Comparison of ENCODE assay signal across 8 mouse cellular contexts in the genomic region with DNA sequence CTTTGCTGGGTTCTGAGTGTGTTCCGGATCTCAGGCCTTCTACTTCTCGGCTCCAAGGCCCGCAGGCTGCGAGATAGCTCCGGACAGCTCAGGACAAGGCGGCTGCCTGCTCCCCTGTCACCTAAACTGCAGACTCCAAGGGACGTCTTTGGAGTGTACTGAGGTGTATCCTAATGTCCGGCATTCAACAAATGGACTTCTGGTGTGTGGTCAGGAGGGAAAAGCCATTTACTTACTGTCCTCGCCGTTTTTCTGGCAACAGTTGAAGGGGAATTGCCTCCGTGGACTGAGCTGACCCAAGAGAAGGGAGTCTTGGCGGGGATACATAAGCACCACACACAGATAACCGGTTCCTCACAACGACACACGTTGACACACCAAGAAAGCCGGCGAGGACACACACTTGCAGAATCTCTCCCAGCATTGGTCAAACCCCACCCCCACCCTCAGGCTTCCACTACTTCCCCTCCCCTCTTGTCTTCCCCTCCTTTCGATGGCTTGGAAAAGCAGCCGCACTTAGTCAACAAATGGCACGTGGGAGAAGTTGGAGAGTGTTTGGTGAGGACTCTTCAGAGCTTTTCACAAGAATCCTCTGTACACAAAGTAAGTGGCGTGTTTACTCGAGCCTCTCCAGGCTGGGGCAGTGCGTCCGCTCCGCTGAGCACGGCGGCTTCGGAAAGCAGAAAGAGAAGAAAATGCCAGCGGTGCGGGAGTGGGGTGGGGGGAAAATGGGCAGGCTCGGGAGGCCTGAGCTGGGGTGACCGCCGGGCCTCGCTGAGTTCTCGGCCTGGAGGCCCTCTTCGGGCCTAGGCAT. TPM values are rescaled to one million over a fixed set of nuclear protein-coding genes. Genes with fewer than 3 reads are reported as not detected.
DNase-seq lines count a peak whose midpoint lies in the region; ATAC-seq lines count a peak whose summit lies in the region.

No protein-coding gene starts in this region.

- peak overlapping the region; percentile 52; the same call in 1 of the 2 replicates for H3K9ac ChIP-seq in heart, embryonic 13.5 days
- no peak overlapping the region for H3K9ac ChIP-seq in embryonic facial prominence, embryonic 15.5 days
- H3K9ac ChIP-seq in limb, embryonic 13.5 days, result no peak overlapping the region
- H3K9ac ChIP-seq in midbrain, embryonic 16.5 days (ENCODE audit: low read depth, low read length), result no peak overlapping the region

- under 1% methylated on average over 36 of the region's 36 CpGs for WGBS in heart, embryonic 13.5 days
- WGBS in embryonic facial prominence, embryonic 15.5 days, result 2% methylated on average over 36 of the region's 36 CpGs
- 1% methylated on average over 36 of the region's 36 CpGs for WGBS in limb, embryonic 13.5 days
- 1% methylated on average over 36 of the region's 36 CpGs for WGBS in midbrain, embryonic 16.5 days

- intact Hi-C loops in heart, postnatal 25 days (cut with DNase I), result loop anchor here (10.0 kb wide), 1 partner anchor 549 kb away; a partner anchor contains a TSS

- H3K4me1 ChIP-seq in heart, embryonic 13.5 days, result peaks cover 39% of the 10 kb centered on the region
- H3K4me1 ChIP-seq in embryonic facial prominence, embryonic 15.5 days, result peaks cover 44% of the 10 kb centered on the region
- peaks cover 27% of the 10 kb centered on the region for H3K4me1 ChIP-seq in limb, embryonic 13.5 days
- peaks cover 7% of the 10 kb centered on the region; the same call in 1 of the 2 replicates for H3K4me1 ChIP-seq in midbrain, embryonic 16.5 days (ENCODE audit: control insufficient read depth, insufficient read depth, low read length)

- no peaks in the 10 kb centered on the region for H3K36me3 ChIP-seq in heart, embryonic 13.5 days
- H3K36me3 ChIP-seq in embryonic facial prominence, embryonic 15.5 days, result no peaks in the 10 kb centered on the region
- no peaks in the 10 kb centered on the region for H3K36me3 ChIP-seq in limb, embryonic 13.5 days
- no peaks in the 10 kb centered on the region for H3K36me3 ChIP-seq in midbrain, embryonic 16.5 days (ENCODE audit: control insufficient read depth, insufficient read depth, low read length)

- peak overlapping the region; percentile 51 for H3K4me3 ChIP-seq in heart, embryonic 13.5 days
- peak overlapping the region; percentile 35 for H3K4me3 ChIP-seq in embryonic facial prominence, embryonic 15.5 days (replicated peaks)
- H3K4me3 ChIP-seq in limb, embryonic 13.5 days, result peak overlapping the region; percentile 42
- peak overlapping the region; percentile 14 for H3K4me3 ChIP-seq in midbrain, embryonic 16.5 days (ENCODE audit: low read depth, low read length)

- H3K27ac ChIP-seq in heart, embryonic 13.5 days (replicated peaks), result no peak overlapping the region
- H3K27ac ChIP-seq in embryonic facial prominence, embryonic 15.5 days (replicated peaks), result no peak overlapping the region
- H3K27ac ChIP-seq in limb, embryonic 13.5 days, result no peak overlapping the region
- H3K27ac ChIP-seq in midbrain, embryonic 16.5 days (ENCODE audit: low read length), result peak overlapping the region; percentile 40; the same call in 1 of the 2 replicates

- peaks cover 100% of the 10 kb centered on the region for H3K27me3 ChIP-seq in heart, embryonic 13.5 days (replicated peaks)
- peaks cover 97% of the 10 kb centered on the region for H3K27me3 ChIP-seq in embryonic facial prominence, embryonic 15.5 days
- peaks cover 99% of the 10 kb centered on the region for H3K27me3 ChIP-seq in limb, embryonic 13.5 days
- H3K27me3 ChIP-seq in midbrain, embryonic 16.5 days (ENCODE audit: control insufficient read depth, insufficient read depth, low read depth, low read length), result peaks cover 50% of the 10 kb centered on the region

- H3K4me2 ChIP-seq in heart, embryonic 13.5 days, result peak overlapping the region; percentile 71
- peak overlapping the region; percentile 58 for H3K4me2 ChIP-seq in embryonic facial prominence, embryonic 15.5 days (replicated peaks)
- H3K4me2 ChIP-seq in limb, embryonic 13.5 days (replicated peaks), result peak overlapping the region; percentile 63
- H3K4me2 ChIP-seq in midbrain, embryonic 16.5 days (ENCODE audit: low read length), result peak overlapping the region; percentile 54

- ATAC-seq in heart, embryonic 13.5 days (ENCODE audit: extremely low read depth, insufficient number of reproducible peaks, low FRiP score, low TSS enrichment), result no peak
- ATAC-seq in embryonic facial prominence, embryonic 15.5 days (ENCODE audit: insufficient number of reproducible peaks, low FRiP score, low TSS enrichment, low read depth), result no peak
- ATAC-seq in limb, embryonic 13.5 days (ENCODE audit: low FRiP score, low read depth), result no peak
- ATAC-seq in midbrain, embryonic 16.5 days, result peak; percentile 16
- ATAC-seq in activated CD4-positive, CD25-positive, alpha-beta regulatory T cell, adult 4 months, result no peak

- DNase-seq in heart, postnatal 25 days (ENCODE audit: low spot score), result no peak
- no peak for DNase-seq in layer of hippocampus, adult 9-11 months
- DNase-seq in ovary, adult 18-20 months (ENCODE audit: low spot score), result no peak

- no peaks in the 10 kb centered on the region for H3K9me3 ChIP-seq in heart, embryonic 13.5 days
- H3K9me3 ChIP-seq in embryonic facial prominence, embryonic 15.5 days (replicated peaks), result no peaks in the 10 kb centered on the region
- no peaks in the 10 kb centered on the region for H3K9me3 ChIP-seq in limb, embryonic 13.5 days
- no peaks in the 10 kb centered on the region for H3K9me3 ChIP-seq in midbrain, embryonic 16.5 days (replicated peaks; ENCODE audit: control insufficient read depth, low read length, poor library complexity, severe bottlenecking)

RNA-seq across cellular contexts. Expression of a gene that starts 5.6 kb away (rescaled TPM):
- 0.09 and 0.19 TPM in 2 replicates for polyA plus RNA-seq in heart, embryonic 13.5 days (2015; fragmentation: Nextera tagmentation; extraction: Ambion mirVana)
- not detected for total RNA-seq in heart, postnatal 25 days (2021)
- 2.2 and 2.7 TPM in 2 replicates for polyA plus RNA-seq in embryonic facial prominence, embryonic 15.5 days (2015; fragmentation: Nextera tagmentation; extraction: Ambion mirVana)
- 0.39 and 0.55 TPM in 2 replicates for polyA plus RNA-seq in limb, embryonic 13.5 days (2015; fragmentation: Nextera tagmentation; extraction: Ambion mirVana)
- 17.4 and 25.7 TPM in 2 replicates for polyA plus RNA-seq in midbrain, embryonic 16.5 days (2015; fragmentation: Nextera tagmentation; extraction: Ambion mirVana)
- under 1 TPM in 1 of 2 experiments, not detected in 1; 0.30 TPM for polyA plus RNA-seq in activated CD4-positive, CD25-positive, alpha-beta regulatory T cell, adult 4 months (2017; shearing (Covaris generic))
